Mouse (Mus musculus) cerebellum, postnatal 10 days (tissue): Measurements from ENCODE around the gene Usp17le.
"Not testable (repeated sequence)": the region's sequence is repeated elsewhere in the genome, so short reads cannot be mapped to it uniquely, and the experiment has no call there.

Experiments used
- DNase-seq, 2 experiments: peaks; one replicate each; pipeline ENCODE4 v3.0.0; 2021; ENCODE audit warnings: mixed read lengths in 2 of 2

Gene Usp17le

DNA sequence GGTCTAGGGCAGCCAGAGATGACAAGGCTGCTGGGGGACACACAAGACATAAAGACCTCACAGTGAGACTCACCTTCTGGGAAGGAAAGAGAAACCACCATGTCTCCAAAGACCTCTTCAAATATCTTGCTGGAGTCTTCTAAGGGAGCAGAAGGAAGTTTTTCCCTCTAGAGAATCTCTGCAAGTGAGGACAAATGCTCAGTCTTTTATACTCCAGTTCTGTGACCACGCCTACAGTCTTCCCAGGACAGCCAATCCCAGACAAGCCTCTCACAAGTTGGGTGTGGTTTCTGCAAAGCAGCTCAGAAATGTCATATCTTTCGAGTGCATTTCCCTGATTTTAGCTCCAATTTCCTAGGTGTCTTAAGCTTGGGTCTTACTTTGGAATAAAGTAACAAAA, at the start of gene Usp17le:
TSS of gene Usp17le (minus strand) at position 101 of the 400 bp plus-strand sequence.
- not testable (repeated sequence) for DNase-seq

DNA sequence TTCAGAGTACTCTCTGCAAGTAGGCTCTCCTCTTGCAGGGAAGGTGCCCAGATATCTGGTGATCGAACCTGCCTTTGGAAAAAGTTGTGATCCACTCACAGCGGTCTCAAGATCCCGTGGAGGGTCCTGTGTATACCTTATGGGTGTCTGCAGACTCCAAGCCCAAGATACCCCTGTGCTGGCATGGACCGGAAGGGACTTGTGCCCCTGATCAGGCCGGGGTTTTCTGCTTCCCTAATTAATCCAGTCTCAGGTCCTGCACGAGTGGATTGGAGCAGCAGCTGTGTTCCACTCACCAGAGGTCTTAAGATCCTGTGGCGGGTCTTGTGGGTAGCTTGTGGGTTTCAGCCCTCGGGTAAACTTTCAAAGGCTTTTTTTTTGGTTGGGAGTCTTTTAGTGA, 33.1 kb upstream of the Usp17le start:
- not testable (repeated sequence) for DNase-seq

DNA sequence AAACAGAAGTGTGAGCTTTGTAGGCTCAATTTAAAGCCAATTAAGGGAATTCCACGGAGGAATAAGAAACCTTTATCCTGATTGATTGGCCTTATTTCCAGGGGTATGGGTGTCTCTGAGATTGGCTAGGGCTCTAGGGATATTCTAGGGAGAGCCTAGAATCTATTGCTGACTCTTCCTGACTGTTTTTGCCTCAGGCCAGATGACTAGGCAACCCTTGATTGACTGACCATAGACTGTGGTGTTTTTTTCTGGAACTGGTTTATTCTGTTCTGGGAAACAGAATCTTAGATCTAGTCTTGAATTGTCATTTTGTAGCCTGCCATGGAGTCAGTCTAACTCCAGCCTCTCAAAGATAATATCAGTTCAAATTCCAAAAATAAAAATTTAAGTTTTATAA, 13.5 kb upstream of the Usp17le start:
- no peak for DNase-seq
